Mouse (Mus musculus) thymus, postnatal 36 days (tissue): Measurements from ENCODE around the gene Tipin.
"Not testable (repeated sequence)": the region's sequence is repeated elsewhere in the genome, so short reads cannot be mapped to it uniquely, and the experiment has no call there.

ENCODE experiments used
- DNase-seq, 2 experiments: peaks; one replicate each; pipeline ENCODE4 v3.0.0; 2022; ENCODE audit warnings: mixed read lengths in 2 of 2

Gene Tipin

GRCm38 (mm10) chr9:64281105-64281780, at the start of gene Tipin:
Gene Tipin, plus strand, starts transcription at chr9:64281581.
- peak; percentile 95 to 96 for DNase-seq

GRCm38 (mm10) chr9:64231674-64232073, 49.7 kb upstream of the Tipin start:
- no peak for DNase-seq

- DNase-seq, result no peak
These were observed 49.0 kb upstream of the Tipin start for GRCm38 (mm10) chr9:64232257-64232957.

- no peak for DNase-seq
These were observed 47.7 kb upstream of the Tipin start for GRCm38 (mm10) chr9:64233656-64234055.

- DNase-seq, result no peak
These were observed 46.5 kb upstream of the Tipin start, which contains the start of gene Uchl4 for GRCm38 (mm10) chr9:64234768-64235435. Gene Uchl4, plus strand, starts transcription at chr9:64235201.

GRCm38 (mm10) chr9:64236056-64236455, 45.3 kb upstream of the Tipin start:
- DNase-seq, result no peak

- no peak for DNase-seq
These were observed 41.3 kb upstream of the Tipin start for GRCm38 (mm10) chr9:64240116-64240515.

- no peak for DNase-seq
These were observed 40.7 kb upstream of the Tipin start for GRCm38 (mm10) chr9:64240681-64241080.

GRCm38 (mm10) chr9:64242381-64242831, 39.0 kb upstream of the Tipin start:
- no peak for DNase-seq

GRCm38 (mm10) chr9:64249371-64249770, 32.0 kb upstream of the Tipin start:
- peak; percentile 4 to 22 for DNase-seq

GRCm38 (mm10) chr9:64250111-64250730, 31.2 kb upstream of the Tipin start:
- DNase-seq, result no peak

GRCm38 (mm10) chr9:64252591-64253020, 28.8 kb upstream of the Tipin start:
- peak; percentile 5 to 31 for DNase-seq

- peak; percentile 100 for DNase-seq
These were observed 28.1 kb upstream of the Tipin start, which contains the start of gene Map2k1 for GRCm38 (mm10) chr9:64253021-64253904. Gene Map2k1, minus strand, starts transcription at chr9:64253631.

- no peak for DNase-seq
These were observed 26.0 kb upstream of the Tipin start for GRCm38 (mm10) chr9:64255422-64255821.

- no peak for DNase-seq
These were observed 25.2 kb upstream of the Tipin start for GRCm38 (mm10) chr9:64256204-64256603.

GRCm38 (mm10) chr9:64259906-64260305, 21.5 kb upstream of the Tipin start:
- DNase-seq, result no peak

- DNase-seq, result no peak
These were observed 20.4 kb upstream of the Tipin start for GRCm38 (mm10) chr9:64261023-64261422.

GRCm38 (mm10) chr9:64264813-64265212, 16.6 kb upstream of the Tipin start:
- no peak for DNase-seq

GRCm38 (mm10) chr9:64267231-64267630, 14.2 kb upstream of the Tipin start:
- no peak for DNase-seq

GRCm38 (mm10) chr9:64268196-64268595, 13.2 kb upstream of the Tipin start:
- no peak for DNase-seq

GRCm38 (mm10) chr9:64268836-64269235, 12.5 kb upstream of the Tipin start:
- DNase-seq, result not testable (repeated sequence)

GRCm38 (mm10) chr9:64271249-64271648, 10.1 kb upstream of the Tipin start:
- no peak for DNase-seq
